Mouse (Mus musculus) erythroblast, adult 5-6 weeks (primary cell): ENCODE data around the gene Mvp. TPM values are rescaled to one million over a fixed set of nuclear protein-coding genes. Genes with fewer than 3 reads are reported as not detected.

Experiments used
- ATAC-seq: replicated peaks from 2 replicates; pipeline ENCODE4 v1.8.0; 2016; ENCODE audit warnings: moderate number of reproducible peaks, mild to moderate bottlenecking, moderate TSS enrichment, inconsistent platforms; ENCODE audit not compliant: poor library complexity, low FRiP score, severe bottlenecking
- total RNA-seq, 2 experiments: library from RNA; stranded (forward) in 1 of 2; stranded (reverse) in 1 of 2; fragments of 150-400 nt in 1 of 2; fragments of 200-764, 138-1000 nt in 1 of 2; gene quantifications; 2 replicates each; pipeline versions ENCODE4 v1.2.3 to v1.2.4; 2015 to 2017; ENCODE audit warnings: low replicate concordance in 2 of 2

Gene Mvp
- total RNA-seq, 2 experiments from 2014 or later = 1.5 to 5.5 TPM

DNA sequence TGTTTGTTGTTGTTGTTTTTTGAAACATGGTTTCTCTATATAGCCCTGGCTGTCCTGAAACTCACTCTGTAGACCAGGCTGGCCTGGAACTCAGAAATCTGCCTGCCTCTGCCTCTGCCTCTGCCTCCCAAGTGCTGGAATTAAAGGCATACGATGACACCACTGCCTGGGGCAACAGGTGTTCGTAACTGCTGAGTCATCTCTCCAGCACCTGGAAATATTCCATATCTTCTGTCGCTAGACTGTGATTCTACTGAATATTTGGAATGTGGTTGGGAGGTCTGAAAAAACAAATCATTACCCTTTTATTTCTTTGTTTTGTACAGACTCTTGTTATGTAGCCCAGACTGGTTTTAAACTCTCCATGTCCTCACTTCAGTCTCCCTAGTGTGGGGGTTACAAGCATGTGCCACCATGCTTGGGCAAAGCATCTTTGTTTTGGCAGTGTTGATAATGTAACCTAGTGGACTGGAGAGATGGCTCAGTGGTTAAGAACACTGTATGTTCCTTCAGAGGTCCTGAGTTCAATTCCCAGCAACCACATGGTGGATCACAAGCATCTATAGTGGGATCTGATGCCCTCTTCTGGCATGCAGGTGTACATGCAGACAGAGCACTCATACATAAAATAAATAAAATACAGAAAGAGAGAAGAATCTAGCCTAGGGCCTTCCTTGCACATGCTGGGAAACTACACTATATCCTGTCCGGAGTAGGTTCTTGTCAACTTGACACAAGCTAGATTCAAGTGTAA, 10.1 kb downstream of the Mvp start:
- no peak for ATAC-seq

DNA sequence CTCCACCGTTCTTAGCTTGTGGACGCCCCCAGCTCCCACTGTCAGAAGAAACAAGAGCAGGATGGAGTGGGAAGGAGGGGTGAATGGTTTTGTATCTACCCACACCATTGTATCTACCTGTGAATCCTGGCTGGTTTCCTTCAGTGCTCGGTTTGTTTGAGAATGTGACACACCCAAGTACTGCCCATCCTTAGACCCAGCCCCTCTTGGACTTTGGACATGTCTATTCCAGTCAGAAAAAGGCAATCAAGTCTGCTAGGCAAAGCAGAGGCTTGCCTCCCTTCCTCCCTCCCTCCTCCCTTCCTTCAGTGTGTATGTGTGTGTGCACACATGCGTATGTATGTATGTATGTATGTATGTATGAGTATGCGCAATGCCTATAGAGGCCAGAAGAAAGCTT, 10.8 kb downstream of the Mvp start:
- ATAC-seq = no peak

DNA sequence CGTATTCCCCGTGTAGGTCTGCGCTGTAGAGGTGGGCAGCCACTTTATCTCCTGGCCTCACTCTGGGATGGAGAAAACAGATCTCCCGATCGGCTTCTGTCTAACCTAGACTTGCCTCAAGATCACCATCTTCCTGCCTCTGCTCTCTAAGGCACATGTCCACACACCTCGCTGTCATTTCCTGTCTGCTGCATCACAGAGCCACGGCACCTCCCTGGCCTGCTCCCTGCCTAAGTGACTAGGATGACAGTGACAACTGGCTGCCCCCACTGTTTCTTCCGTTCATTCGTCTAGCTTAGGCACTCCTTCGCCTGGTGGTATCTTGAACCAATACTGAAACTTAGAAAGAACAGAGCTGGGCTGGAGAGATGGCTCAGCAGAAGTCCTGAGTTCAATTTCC, 14.9 kb downstream of the Mvp start:
- ATAC-seq = no peak

DNA sequence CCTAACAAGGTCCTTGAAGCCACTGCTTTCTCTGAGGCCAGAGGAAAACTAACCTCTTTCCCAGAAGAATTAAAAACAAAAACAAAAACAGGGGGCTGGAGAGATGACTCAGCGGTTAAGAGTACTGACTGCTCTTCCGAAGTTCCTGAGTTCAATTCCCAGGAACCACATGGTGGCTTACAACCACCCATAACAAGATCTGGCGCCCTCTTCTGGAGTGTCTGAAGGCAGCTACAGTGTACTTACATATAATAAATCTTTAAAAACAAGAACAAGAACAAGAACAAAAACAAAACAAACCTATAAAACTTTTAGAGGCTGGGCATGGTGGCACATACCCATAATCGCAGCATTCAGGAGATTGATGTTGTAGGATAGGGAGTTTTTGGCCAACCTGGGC, 18.0 kb downstream of the Mvp start:
- ATAC-seq = no peak

DNA sequence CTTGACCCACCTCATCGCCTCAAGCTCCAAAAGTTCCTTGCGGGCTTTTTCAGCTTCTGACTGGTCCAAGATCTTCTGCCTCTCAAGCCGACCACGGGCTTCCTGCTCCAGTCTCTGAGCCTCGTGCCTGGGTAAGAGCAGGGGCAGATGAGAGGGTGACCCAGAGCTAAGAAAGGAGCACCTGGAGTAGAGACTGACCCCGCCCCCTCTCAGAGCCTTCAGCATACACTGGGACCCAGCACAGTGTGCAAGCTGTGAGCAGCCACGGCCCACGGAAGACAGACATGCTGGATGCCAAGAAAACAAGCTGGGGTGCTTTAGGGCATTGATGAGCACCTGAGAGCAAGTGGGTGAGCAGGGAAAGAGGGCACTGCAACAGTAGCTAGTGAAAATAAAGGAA, 25.6 kb downstream of the Mvp start:
- no peak for ATAC-seq

DNA sequence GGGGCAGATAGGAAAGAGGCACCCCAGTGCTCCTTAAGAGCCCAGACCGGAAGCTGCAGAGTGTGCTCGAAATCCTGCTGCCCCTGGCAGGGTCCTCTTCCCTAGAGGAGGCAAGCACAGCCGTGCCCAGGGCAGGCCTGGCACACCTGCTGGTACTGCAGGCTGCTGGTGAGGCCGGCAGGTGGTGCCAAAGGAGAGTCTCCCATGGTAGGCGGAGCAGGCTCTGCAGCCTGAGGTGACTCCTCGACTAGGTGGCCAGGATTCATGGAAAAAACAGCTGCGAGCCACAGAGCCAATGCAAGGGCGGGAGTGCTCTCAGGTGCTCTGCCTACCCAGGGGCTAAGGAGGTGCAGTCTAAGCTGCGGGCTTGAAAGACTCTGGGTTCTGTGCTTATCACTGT, 28.1 kb downstream of the Mvp start:
- peak; percentile 67 for ATAC-seq

DNA sequence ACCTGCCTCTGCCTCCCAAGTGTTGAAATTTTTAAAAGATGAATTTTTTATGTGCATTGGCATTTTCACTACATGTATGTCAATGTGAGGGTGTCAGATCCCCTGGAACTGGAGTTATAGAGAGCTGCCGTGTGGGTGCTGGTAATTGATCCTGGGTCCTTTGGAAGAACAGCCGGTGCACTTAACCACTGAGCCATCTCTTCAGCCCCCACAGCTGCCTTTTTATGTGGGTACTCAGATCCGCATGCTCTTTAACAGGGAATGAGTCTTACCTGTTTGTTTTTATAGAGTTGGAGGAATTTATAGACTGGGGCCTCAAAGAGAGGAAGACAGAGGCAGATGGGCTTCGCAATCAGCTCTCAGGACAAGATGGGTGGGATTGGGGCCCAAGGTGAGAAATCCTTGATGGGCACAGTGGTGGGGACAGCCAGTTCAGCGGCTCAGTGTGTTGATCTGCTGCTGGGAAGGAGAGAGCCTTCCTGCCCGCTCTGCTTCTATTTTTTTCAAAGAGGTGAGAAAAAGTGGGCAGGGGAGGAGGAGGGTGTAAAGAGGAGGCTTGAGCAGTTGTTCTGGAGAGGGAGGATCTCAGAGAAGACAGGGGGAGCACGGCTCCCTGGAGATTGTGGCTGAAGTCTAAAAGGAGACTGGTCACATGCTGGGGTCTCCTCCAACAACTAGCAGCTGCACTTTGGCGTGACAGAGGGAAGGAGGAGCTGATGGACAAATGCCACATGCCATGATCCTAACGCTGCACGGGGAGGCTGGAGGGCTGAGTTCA, 29.6 kb downstream of the Mvp start:
- ATAC-seq = no peak

DNA sequence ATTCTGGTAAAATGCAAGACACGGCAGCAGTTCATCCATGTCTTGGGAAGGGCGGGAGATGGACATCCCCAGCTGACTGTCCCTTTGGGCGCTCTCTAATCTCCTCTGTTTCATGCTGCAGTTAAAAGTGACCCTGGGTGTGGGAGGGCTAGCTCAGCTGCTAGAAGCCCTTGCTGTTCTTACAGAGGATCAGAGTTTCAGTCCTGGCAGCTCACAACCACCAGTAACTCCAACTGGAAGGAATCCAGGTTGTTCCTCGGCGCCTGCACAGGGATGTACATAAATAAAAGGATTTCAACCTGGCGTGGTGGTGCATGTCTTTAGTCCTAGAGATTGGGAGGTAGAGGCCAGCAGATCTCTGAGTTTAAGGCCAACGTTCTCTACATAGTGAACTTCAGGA, 31.3 kb downstream of the Mvp start:
- ATAC-seq = no peak

DNA sequence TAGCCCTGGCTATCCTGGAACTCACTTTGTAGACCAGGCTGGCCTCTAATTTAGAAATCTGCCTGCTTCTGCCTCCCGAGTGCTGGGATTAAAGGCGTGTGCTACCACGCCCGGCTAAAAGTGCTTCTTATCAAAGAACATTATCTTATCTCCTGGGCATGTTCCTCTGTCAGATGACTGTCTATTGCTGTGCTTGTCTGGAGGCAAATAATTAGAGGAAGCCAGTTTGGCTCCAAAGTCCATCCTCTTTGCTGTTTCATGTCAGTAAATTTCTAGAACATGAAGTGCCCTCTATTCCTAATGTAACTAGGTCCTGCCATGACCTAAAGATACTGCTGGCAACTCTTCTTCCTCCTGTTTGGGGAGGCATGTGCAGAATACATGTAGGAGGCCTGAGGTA, 32.4 kb downstream of the Mvp start:
- no peak for ATAC-seq

DNA sequence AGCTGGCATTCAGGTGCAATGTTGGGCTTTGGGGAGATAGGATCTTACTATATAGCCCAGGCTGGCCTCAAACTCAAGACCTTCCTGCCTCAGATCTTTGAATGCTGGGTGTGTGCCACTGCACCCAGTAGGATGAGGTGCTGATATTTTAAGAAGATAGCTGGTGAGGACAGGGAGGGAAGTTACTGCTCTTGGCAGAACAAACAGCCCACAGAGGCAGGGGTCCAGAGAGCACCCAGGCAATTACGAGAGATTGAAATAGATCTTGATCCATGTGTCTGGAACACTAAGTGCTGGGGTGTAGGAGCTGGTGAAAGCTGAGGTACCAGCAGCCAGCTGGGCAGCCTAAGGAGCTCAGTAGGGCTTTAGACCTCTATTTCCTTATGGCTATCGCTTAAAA, 32.8 kb downstream of the Mvp start:
- ATAC-seq = no peak

DNA sequence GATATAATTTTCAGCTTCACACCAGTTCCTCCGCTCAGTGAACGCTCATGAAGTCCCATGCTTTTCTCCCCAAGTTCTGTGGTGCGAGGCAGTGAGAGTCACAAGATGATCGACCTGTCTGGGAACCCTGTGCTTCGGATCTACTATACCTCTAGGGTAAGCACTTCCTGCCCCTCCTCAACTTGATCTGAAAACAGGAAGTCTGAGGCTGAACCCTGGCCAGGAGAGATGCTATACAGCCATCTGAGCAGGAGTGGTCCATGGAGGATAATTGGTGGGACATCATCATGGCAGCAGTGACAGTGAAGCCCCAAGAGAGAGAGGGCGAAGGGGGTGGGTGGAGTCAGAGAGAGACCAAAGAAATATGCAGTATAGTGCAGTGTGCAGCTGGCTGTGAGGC, 35.6 kb downstream of the Mvp start:
- ATAC-seq = no peak

DNA sequence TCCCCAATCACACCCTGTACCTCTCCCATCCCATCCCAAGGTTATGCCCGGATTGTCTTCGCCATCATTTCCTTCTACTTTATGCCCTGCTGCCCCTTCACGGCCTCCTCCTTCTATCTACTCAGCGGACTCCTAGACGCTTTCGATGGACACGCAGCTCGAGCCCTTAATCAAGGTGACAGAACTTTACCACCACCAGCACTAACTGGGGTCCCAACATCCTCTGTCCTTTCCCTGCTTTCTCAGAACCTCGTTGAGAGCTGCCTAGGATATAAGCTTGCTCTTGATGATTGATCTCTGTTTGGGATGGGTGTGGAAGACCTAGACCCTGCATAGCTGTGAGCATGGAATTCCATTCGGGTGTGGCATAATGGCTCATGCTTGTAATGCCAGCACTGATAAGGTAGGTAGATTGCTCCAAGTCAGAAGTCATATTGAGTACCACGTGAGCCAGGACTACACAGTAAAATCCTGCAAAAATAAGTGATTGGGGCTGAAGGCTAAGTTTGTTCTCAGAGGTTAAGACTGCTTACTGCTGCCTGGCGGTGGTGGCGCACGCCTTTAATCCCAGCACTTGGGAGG, 37.5 kb downstream of the Mvp start:
- no peak for ATAC-seq

DNA sequence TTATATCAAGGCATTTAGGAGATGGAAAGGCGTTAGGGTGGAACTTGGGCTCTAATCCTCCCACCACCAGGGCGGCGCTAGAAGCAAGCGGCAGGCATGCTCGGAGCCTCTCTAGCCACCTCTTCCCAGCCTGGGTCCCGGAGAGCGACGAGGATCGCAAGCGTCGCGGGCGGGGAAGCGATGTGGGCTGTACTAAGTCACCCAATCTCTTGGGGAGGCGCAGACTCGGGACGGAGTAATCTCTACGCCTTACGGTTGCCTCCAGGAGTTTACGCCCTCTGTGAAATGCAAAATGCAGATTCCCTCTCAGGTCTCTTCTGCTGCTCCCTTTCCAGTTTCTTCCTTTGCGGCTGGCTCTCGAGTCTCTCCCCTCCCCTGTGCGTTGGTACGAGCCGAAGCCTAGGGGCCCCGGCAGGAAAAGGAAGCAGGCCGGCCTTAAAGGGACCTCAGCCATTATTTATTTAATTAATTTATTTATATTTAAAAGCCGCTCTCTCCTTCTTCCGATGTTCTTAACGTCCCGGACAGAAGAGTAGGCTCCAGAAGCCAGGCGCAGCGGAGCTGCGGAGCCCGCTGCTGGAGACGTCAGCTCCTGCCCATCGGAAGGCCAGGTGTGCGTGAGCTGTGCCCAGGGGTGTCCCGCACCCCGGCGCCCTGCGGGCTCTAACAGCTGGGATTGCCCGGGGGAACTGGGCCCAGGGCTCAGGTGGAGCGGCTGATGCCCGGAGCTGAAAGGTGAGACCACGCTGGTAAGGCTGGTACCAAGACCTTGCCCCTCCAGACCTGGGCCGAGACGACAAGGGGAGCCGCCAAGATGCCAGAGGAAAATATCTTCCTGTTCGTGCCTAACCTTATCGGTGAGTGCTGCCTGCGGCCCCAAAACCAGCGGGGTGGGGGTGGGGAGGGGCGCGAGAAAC, 38.2 kb downstream of the Mvp start, which contains the start of gene Cdiptos:
Cdiptos (minus strand) TSS at position 149 of the 917 bp plus-strand sequence.
- peak; percentile 93 for ATAC-seq

DNA sequence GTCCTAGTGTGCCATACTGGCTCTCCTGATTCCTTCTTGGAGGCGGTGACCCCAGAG, 38.7 kb downstream of the Mvp start, which contains the start of gene Cdipt:
Cdipt (plus strand) TSS at position 22 of the 57 bp plus-strand sequence.
- ATAC-seq = no peak

DNA sequence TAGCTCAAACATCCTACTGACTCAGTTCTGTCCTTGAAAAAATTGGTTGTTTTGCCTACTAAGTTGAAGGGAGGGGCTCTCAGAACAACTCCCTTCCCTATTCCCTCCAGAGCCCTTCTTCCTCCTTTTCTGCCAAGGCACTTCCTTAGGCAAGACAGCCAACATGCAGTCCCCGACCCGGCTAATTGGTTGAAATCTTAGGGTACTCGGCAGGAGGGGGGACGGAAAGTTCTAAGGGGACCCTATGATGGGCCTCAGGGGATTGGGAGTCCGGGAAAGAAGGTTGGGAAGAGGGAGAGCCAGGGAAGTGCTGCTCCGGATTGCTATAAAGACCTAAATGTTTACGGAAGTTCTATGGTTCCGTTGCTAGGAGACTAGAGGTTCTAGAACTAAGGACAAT, 38.9 kb downstream of the Mvp start:
- no peak for ATAC-seq

DNA sequence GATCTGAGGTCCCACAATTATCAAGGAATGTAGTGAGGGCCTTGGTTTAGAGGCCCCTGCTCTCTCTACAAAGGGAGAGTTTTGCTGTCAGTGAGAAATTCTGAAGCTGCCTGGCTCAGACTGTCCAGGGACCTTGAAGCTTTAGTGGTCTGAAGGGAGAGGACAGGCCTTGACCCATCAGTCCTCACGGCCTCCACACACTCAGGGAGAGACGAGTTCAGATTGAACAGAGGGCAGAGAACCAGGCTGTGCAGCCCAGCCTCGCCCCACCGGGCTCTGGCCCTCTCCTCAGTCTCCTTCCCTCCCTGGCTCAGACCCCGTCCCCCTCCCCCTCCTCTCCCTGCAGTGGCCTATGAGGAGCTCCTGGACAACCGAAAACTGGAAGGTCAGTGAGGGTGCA, 47.1 kb downstream of the Mvp start:
- no peak for ATAC-seq

DNA sequence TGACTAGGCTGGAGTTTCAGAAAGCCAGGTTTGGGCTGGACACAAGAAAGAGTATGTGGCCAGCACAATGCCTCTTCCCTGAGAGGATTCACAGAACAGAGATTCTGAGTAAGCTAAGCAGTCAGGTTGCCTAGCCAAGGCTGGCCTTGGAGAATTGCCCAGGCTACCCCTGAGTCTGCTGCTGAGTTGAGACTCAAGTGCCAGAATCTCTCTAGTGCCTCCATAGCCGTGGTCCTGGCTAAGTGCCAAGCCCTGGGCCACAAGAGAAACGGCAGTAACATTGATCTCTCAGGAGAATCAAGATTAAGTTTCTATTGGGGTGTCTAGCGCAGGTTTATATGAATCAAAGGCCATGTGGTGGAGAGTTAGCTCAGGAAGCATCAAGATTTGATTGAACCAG, 48.9 kb downstream of the Mvp start:
- no peak for ATAC-seq

DNA sequence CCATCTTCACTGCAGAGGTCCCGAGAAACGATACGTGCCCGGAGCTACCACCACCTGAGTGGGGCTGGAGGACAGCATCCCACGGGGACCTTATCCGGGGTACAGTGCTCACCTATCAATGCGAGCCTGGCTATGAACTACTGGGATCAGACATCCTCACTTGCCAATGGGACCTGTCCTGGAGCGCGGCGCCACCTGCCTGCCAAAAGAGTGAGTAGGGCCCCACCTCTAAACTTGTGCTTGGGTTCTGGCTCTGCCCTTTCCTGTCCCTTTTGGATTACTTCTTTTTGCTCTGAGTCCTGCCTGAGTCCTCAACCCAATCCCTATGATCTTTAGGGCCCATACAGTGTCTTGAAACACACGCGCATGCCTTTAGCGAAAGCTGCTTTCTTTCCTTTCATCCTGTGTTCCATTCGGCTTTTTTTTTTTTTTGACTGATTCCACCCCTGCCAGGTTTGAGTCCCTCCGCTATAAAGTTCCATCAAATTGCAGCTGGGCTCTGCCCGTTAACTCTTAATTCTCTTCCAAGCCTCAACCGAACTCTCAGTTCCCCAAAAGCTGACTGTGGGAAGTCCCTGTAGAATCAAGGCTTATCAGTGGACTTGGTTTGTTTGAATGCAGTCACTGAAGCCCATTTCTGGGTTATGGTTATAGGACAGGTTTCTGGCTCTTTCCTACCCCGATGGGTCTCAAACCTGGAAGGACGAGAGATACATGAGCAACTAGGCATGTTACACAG, 50.7 kb downstream of the Mvp start:
- no peak for ATAC-seq

DNA sequence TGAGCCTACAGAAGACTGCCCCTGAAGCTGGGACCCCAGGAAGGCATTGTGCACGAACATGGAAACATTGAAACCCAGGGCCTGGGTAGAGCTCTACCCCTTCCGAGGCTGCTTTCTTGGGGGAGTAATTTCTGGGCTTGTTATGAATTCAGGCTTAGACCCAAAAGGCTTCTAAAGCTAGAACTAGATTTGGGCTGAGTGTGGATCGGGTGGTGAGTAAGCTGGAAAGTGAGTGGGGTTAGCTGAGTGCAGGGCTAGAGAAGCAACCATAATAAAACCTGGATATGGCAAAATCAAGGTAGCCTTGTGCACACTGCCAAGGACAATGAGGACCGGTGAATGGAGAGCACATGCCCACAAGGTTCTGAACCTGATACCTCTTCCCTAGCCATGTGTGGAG, 52.5 kb downstream of the Mvp start:
- ATAC-seq = no peak

DNA sequence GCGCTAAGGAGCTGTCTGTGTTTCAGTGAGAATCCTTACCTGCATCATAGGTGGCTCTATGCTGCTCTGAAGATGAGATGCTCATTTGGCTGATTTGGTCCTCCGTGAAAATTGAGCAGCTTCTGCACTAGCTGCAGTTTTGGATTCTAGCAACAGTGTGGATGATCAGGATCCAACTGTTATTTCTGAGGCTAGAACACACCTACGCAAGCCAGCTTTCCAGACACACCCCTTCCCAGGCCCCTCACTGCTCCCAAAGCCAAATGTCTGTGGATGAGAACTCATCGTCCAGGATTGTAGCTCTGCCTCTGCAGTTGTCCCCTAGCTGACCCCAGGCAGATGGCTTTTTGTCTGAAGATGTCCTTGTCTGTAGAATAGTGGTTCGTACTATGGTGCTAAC, 53.3 kb downstream of the Mvp start:
- no peak for ATAC-seq
